Mouse (Mus musculus) CH12.LX (cell line): ENCODE data around the gene Dbh.

ENCODE experiments used
- BHLHE40 ChIP-seq: IDR thresholded peaks from 2 replicates; pipeline ENCODE4 v1.6.1; 2011; ENCODE audit warnings: mild to moderate bottlenecking, low read depth, low read length, improper control_type of control experiment
- CTCF ChIP-seq, 2 experiments: IDR thresholded peaks in 1 of 2; conservative IDR thresholded peaks in 1 of 2; 2 replicates each; pipeline ENCODE4 v1.5.1; 2011 to 2012; ENCODE audit warnings: low read depth in 2 of 2, low read length in 2 of 2, improper control_type of control experiment in 1 of 2, inconsistent platforms in 1 of 2, mild to moderate bottlenecking in 1 of 2, moderate library complexity in 1 of 2
- HCFC1 ChIP-seq: IDR thresholded peaks from 2 replicates; pipeline ENCODE4 v1.6.1; 2012; ENCODE audit warnings: low read depth, mild to moderate bottlenecking, inconsistent platforms, low read length, improper control_type of control experiment
- JUN ChIP-seq: IDR thresholded peaks from 2 replicates; pipeline ENCODE4 v1.6.1; 2011; ENCODE audit warnings: low read depth, mild to moderate bottlenecking, low read length, improper control_type of control experiment, moderate library complexity; ENCODE audit not compliant: insufficient read depth
- MAX ChIP-seq: IDR thresholded peaks from 2 replicates; pipeline ENCODE4 v1.6.1; 2011; ENCODE audit warnings: low read length, improper control_type of control experiment
- NRF1 ChIP-seq: IDR thresholded peaks from 2 replicates; pipeline ENCODE4 v1.6.1; 2014; ENCODE audit warnings: low read depth, mild to moderate bottlenecking, inconsistent platforms, low read length, improper control_type of control experiment, moderate library complexity
- POLR2A ChIP-seq: IDR thresholded peaks from 2 replicates; pipeline ENCODE4 v1.6.1; 2011; ENCODE audit warnings: low read depth, mild to moderate bottlenecking, improper control_type of control experiment, low read length
- USF1 ChIP-seq: IDR thresholded peaks from 2 replicates; pipeline ENCODE4 v1.6.1; 2014; ENCODE audit warnings: low read depth, mild to moderate bottlenecking, inconsistent platforms, low read length, improper control_type of control experiment
- ZNF384 ChIP-seq: IDR thresholded peaks from 2 replicates; pipeline ENCODE4 v1.6.1; 2012; ENCODE audit warnings: low read depth, low read length, improper control_type of control experiment, inconsistent platforms

GRCm38 (mm10) chr2:27136789-27137188 is 28.2 kb upstream of the Dbh start:
- TF ChIP-seq CTCF (conservative IDR thresholded peaks at IDR 0.05 in 1 of 2, IDR thresholded peaks at IDR 0.05 in 1 of 2; ENCODE audit: low read depth in 2 of 2, low read length in 2 of 2) (no peak), ZNF384 (no peak), NRF1 (no peak), BHLHE40 (no peak), HCFC1 (no peak), POLR2A (no peak), MAX (no peak), JUN (no peak), USF1 (no peak)
